Comparison of ENCODE assay signal across 33 mouse cellular contexts in the genomic region with DNA sequence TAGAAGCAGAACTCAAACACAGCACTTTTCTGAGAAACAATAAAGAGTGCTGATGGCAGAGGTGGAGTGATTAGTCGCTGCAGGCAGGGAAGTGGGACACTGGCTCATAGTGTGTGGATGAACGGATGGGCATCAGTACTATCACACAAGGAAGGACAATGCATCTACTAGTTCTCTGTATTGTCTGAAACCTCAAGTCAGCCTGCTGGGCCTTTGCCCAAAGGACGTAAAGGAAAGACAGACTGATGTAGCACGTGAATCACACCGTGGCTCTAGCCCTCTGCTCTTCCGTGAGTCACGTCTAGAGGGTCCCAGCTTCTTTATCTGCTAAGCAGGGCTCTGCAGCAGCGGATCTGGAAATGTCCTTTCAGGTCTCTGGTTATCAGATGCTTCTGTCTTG. TPM values are rescaled to one million over a fixed set of nuclear protein-coding genes. Genes with fewer than 3 reads are reported as not detected.
"Had no signal": no experiment of that assay in that cellular context is flagged by ENCODE, and none has a peak within 500 bp of the region (broad histone marks: within the 10 kb centered on the region; RNA-seq: fewer than 3 reads in every experiment).

No protein-coding gene starts in this region.

- H3K4me3 ChIP-seq: heart, embryonic 13.5 days; heart, embryonic 15.5 days; hindbrain, embryonic 10.5 days; hindbrain, embryonic 12.5 days; hindbrain, embryonic 13.5 days; hindbrain, embryonic 15.5 days; intestine, embryonic 15.5 days; kidney, embryonic 15.5 days; layer of hippocampus, adult 2 months; left cerebral cortex, adult 2 months had no signal

- H3K9ac ChIP-seq: heart, embryonic 13.5 days; heart, embryonic 15.5 days; hindbrain, embryonic 12.5 days; hindbrain, embryonic 13.5 days; hindbrain, embryonic 14.5 days; hindbrain, embryonic 15.5 days; intestine, embryonic 15.5 days; kidney, embryonic 15.5 days had no signal

- H3K4me2 ChIP-seq: heart, embryonic 13.5 days; heart, embryonic 15.5 days; hindbrain, embryonic 12.5 days; hindbrain, embryonic 13.5 days; hindbrain, embryonic 14.5 days; hindbrain, embryonic 15.5 days; intestine, embryonic 15.5 days; kidney, embryonic 15.5 days had no signal

- H3K27me3 ChIP-seq: heart, embryonic 13.5 days; heart, embryonic 15.5 days; hindbrain, embryonic 12.5 days; hindbrain, embryonic 15.5 days; intestine, embryonic 15.5 days; kidney, embryonic 15.5 days had no signal

- DNase-seq: heart, postnatal 10 days; heart, postnatal 14 days; heart, postnatal 36 days; heart, postnatal 4 days; kidney, adult 11 months; kidney, adult 18-20 months; kidney, adult 2 months; kidney, adult 8-10 months; kidney, adult 9 months; kidney, postnatal 10 days; kidney, postnatal 14 days; kidney, postnatal 25 days; kidney, postnatal 36 days; kidney, postnatal 4 days; layer of hippocampus, adult 9-11 months; layer of hippocampus, postnatal 36 days had no signal

- ATAC-seq: hindbrain, embryonic 16.5 days; hindbrain, postnatal 0 days; inflammation-experienced regulatory T-cells, adult 6 months; intestine, embryonic 15.5 days; intestine, embryonic 16.5 days; intestine, postnatal 0 days had no signal

- H3K4me1 ChIP-seq: hindbrain, embryonic 15.5 days; intestine, embryonic 15.5 days had no signal

- H3K9me3 ChIP-seq: heart, embryonic 13.5 days; heart, embryonic 15.5 days; hindbrain, embryonic 10.5 days; hindbrain, embryonic 12.5 days; hindbrain, embryonic 15.5 days; intestine, embryonic 15.5 days; kidney, embryonic 15.5 days had no signal

- H3K27ac ChIP-seq: heart, embryonic 13.5 days; heart, embryonic 15.5 days; hindbrain, embryonic 10.5 days; hindbrain, embryonic 12.5 days; hindbrain, embryonic 13.5 days; hindbrain, embryonic 14.5 days; hindbrain, embryonic 15.5 days; hindbrain, postnatal 0 days; intestine, embryonic 15.5 days; kidney, embryonic 15.5 days; kidney, postnatal 0 days; layer of hippocampus, adult 2 months; left cerebral cortex, adult 2 months had no signal

- H3K36me3 ChIP-seq: heart, embryonic 15.5 days; hindbrain, embryonic 10.5 days; hindbrain, embryonic 12.5 days; hindbrain, embryonic 13.5 days; hindbrain, embryonic 15.5 days; intestine, embryonic 15.5 days; kidney, embryonic 15.5 days had no signal

RNA-seq across cellular contexts. Expression of gene Fzd4, which starts 7.8 kb away (rescaled TPM):
- polyA plus RNA-seq: inflammation-experienced regulatory T-cells, adult 6 months had no signal
